Mouse (Mus musculus) frontal cortex, postnatal 14 days (tissue): Measurements from ENCODE around the gene Map2k1.
"Not testable (repeated sequence)": the region's sequence is repeated elsewhere in the genome, so short reads cannot be mapped to it uniquely, and the experiment has no call there.

ENCODE experiments used
- DNase-seq, 2 experiments: peaks; one replicate each; pipeline ENCODE4 v3.0.0; 2022; ENCODE audit warnings: low spot score in 2 of 2

The Map2k1 gene

DNA sequence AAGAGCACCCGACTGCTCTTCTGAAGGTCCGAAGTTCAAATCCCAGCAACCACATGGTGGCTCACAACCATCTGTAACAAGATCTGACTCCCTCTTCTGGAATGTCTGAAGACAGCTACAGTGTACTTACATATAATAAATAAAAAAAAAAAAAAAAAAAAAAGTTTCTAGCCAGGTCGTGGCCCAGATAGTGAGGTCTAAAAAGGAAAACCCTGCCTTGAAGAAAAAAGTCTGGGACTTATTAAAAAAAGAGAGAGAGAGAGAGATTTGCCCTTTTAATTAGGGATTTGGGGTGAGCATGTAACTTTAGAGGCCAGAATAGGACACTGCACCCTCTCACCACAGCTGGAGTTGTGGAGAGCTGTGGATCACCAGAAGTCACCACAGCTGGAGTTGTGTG lies 83.5 kb downstream of the Map2k1 start:
- not testable (repeated sequence) for DNase-seq

DNA sequence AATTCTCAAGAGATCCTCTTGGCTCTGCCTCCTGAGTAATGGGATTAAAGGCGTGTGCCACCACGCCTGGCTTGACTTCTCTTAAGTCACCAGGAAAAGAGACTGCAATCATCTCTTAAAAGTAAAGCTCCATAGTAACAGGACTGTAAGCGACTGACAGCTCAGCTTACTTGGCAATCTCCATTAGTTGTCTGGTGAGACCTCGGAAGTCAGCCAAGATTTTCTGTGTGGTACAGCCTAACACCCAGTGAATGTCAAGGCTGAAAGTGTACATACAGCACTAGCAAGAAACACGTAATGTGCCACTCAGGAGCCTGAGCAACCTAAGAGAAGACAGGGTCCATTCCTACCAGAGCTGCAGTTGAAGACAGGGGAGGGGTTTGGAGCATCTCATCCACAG lies 93.0 kb downstream of the Map2k1 start:
- DNase-seq = no peak

DNA sequence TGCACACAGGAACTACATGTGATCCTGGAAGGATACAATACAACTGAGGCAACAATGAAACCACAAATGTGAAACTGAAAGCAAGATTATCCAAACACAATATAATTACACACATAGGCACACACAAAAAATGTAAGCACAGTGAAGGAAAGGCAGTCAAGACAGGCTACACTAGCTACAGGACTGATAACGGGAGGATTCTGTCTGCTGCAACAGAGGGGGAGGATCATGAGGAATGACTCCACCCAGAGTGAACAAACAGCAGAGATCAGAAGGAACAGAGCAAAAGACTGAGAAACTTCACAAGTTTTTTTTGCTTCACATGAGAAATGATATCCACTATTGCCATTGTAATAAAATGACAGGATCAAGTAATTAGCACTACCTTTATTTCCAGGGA lies 96.8 kb downstream of the Map2k1 start:
- no peak for DNase-seq

DNA sequence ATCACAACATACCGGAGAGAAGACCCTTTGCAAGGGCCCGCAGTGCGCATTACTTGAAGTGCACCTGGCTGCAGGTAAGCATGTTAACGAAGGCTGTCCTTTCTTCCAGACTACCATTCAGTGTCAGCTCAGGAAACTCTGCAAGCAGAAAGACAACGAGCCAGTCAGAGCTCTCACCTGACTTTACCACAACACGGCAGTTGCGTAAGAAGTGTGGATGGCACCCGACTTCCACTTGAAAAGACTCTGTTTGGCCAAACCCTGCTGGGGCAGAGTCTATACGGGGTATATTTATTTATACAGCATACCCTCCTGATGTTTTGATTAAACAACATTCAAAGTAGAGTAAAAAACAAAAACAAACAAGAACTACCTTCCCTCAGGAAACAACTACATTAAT lies 113.6 kb downstream of the Map2k1 start:
- no peak for DNase-seq

DNA sequence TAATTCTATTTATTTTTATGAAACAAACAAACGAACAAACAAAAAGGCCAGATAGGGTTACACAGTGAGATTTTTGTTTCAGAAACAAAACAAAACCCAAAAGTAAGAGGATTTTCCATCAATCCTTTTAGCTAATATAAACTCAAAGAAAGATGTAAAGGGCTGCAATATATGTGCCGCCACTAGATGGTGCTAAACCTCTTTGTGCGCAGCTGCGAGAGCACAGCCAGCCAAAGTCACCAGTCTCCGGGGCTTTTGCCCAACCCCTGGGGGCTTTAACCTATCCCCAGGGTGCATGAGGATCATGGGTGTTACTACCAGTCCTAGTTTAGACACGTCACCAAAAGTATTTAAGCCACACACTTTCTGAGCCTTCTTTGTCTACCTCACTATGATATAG lies 114.5 kb downstream of the Map2k1 start:
- peak in 1 of 2 experiments; percentile 55 for DNase-seq
